Mouse (Mus musculus) testis, adult 2 months (tissue): Measurements from ENCODE around the gene Shcbp1l. TPM values are rescaled to one million over a fixed set of nuclear protein-coding genes. Genes with fewer than 3 reads are reported as not detected.

Experiments used
- H3K27ac ChIP-seq: fragments of 200-500 bp; 2 replicates; pipeline ENCODE4 v1.5.1; 2012; ENCODE audit warnings: low read depth, low read length; ENCODE audit not compliant: control insufficient read depth, insufficient read depth
- H3K27me3 ChIP-seq: fragments of 200-500 bp; 2 replicates; pipeline ENCODE4 v1.6.1; 2012; ENCODE audit warnings: mild to moderate bottlenecking, low read length, moderate library complexity; ENCODE audit not compliant: control insufficient read depth, insufficient read depth
- H3K36me3 ChIP-seq: fragments of 200-500 bp; 2 replicates; pipeline ENCODE4 v1.6.1; 2012; ENCODE audit warnings: mild to moderate bottlenecking, low read length; ENCODE audit not compliant: control insufficient read depth, insufficient read depth
- H3K4me1 ChIP-seq: fragments of 200-500 bp; 2 replicates; pipeline ENCODE4 v1.6.1; 2012; ENCODE audit warnings: low read length; ENCODE audit not compliant: control insufficient read depth, insufficient read depth
- H3K4me3 ChIP-seq: fragments of 200-500 bp; 2 replicates; pipeline ENCODE4 v1.5.1; 2012; ENCODE audit warnings: low read depth, mild to moderate bottlenecking, low read length, moderate library complexity, mixed read lengths; ENCODE audit not compliant: control insufficient read depth
- CTCF ChIP-seq: fragments of 200-500 bp; IDR thresholded peaks from 2 replicates; pipeline ENCODE4 v1.5.1; 2012; ENCODE audit warnings: low read depth, mild to moderate bottlenecking, inconsistent platforms, low read length, moderate library complexity; ENCODE audit not compliant: control insufficient read depth, insufficient read depth, insufficient replicate concordance
- POLR2A ChIP-seq: fragments of 200-500 bp; IDR thresholded peaks from 2 replicates; pipeline ENCODE4 v1.6.1; 2012; ENCODE audit warnings: low read depth, mild to moderate bottlenecking, inconsistent platforms, low read length, moderate library complexity; ENCODE audit not compliant: control insufficient read depth
- polyA plus RNA-seq: library from polyadenylated mRNA; depleted of rRNA; stranded (reverse); fragments of >200 nt; gene quantifications from 2 replicates; pipeline ENCODE4 v1.2.3, GENCODE M21; 2012

The Shcbp1l gene
- polyA plus RNA-seq, 1 experiment: 111 TPM

DNA sequence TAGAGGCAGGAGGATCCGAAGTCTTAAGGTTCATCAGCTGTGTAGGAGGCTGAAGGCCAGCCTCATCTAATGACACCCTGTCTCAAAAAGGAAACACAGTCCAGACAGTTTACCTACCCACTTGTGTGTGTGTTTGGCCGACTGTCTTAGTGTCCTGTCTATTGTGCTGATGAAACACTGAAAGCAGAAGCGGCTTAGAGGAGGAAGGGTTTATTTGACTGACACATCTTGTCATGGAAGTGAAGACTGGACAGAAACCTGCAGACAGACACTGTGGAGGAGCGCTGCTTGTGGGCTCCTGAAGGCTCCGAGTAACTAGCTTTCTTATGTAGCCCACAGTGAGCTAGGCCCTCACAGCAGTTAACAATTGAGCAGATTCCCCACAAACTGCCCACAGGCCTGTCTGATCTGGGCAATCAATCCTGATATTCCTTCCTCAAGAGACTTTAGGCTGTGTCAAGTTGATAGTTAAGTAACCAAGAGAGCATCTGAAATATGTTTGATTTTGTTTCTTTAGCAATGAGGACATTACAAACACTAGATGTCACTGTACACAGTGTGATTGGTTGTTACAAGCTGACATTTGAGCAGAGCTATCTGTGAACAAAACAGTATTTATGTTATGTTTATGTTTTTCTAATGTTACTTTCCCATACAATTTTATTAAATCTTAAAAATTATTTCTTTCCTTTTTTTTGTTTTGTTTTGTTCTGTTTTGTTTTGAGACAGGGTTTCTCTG, 9.1 kb downstream of the Shcbp1l start:
- Histone ChIP-seq H3K36me3 (peaks cover 6% of the 10 kb centered on the region), H3K4me1 (no peaks in the 10 kb centered on the region), H3K4me3 (no peak overlapping the region), H3K27me3 (no peaks in the 10 kb centered on the region), H3K27ac (no peak overlapping the region)
- no peak for TF ChIP-seq POLR2A

DNA sequence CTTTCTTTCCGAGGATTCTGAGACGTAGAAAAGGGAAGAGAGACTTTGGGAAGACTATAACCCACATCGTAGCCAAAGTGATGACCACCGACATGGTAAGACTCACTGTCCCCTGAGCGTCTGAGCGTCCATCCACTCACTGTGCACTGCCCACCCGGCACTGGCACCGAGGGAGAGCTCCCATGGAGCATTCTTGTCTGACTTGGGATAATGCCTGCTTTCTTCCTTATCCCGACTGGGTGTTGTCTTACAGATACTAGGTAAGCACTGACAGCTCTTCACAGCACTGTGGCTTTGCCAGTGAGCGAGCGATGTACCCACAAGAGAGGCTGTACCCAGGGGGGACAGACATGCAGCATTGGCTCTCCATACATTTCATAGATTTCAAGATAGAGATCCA, 12.6 kb downstream of the Shcbp1l start:
- H3K27me3 ChIP-seq: no peaks in the 10 kb centered on the region
- H3K4me3 ChIP-seq: no peak overlapping the region
- H3K27ac ChIP-seq: no peak overlapping the region
- H3K36me3 ChIP-seq: peaks cover 7% of the 10 kb centered on the region
- no peaks in the 10 kb centered on the region for H3K4me1 ChIP-seq
- TF ChIP-seq POLR2A: no peak
- TF ChIP-seq CTCF: no peak

DNA sequence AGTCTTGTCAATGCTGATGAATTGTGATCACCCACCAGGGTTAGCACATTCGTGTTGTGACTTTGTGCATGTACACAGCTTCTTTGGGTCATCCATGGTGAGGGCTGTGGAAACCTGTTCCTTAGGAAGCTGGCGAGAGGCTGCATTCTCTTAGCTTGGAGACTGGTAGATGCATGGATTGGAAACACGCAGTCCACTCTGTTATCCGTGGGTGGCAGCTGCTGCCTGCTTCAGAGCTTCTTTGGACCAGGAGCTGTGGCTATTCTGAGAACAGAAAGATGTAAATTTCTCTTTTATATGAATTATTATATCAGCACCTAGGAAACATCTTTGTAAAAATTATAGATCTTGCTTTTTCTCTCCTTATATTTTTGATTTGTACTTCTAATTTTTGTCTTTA, 15.8 kb downstream of the Shcbp1l start:
- no peak overlapping the region for H3K4me3 ChIP-seq
- no peak for TF ChIP-seq POLR2A
- no peak for TF ChIP-seq CTCF
- H3K27ac ChIP-seq: no peak overlapping the region
- no peaks in the 10 kb centered on the region for H3K4me1 ChIP-seq
- H3K36me3 ChIP-seq: peaks cover 5% of the 10 kb centered on the region
- no peaks in the 10 kb centered on the region for H3K27me3 ChIP-seq

DNA sequence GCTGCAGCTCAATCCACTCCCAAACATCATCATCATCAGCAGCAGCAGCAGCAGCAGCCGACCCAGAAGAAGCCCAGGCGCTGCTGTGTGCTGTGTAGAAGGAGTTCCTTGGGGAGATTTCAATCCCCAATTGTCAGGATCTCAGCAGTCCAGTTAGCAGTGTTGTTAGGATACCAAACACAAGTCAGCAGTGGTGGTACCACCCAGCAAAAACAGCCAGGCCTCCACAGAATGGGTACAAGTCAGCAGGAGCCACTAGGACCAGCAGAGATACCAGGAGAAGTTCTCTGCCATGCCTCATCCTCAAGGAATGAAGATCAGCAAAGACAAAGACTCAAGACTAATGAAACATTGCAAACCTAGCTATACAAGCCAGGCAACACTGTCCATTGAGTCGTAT, 16.7 kb downstream of the Shcbp1l start:
- H3K4me3 ChIP-seq: no peak overlapping the region
- H3K36me3 ChIP-seq: peaks cover 5% of the 10 kb centered on the region; the same call in 1 of the 2 replicates
- H3K27me3 ChIP-seq: no peaks in the 10 kb centered on the region
- TF ChIP-seq CTCF (no peak), POLR2A (no peak)
- no peaks in the 10 kb centered on the region for H3K4me1 ChIP-seq
- H3K27ac ChIP-seq: no peak overlapping the region

DNA sequence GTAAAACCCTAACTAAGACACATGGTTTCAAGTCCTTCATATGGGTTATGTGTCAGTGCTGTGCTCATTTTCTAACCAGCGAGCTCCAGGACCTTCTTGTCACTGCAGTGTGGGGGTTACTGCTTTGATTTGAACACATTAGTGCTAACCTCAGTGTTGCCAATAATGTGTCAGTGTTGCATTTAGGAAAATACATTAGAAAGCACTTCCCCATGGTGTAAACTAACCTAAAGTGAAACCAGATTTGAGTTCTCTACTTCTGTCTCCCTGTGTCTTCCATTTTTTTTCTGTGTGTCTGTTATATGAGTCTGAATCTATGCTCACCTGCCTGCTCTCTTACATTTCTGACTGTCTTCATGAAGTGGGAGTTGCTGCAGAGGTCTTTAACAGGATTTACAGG, 18.1 kb downstream of the Shcbp1l start:
- TF ChIP-seq POLR2A: no peak
- no peak for TF ChIP-seq CTCF
- Histone ChIP-seq H3K4me1 (no peaks in the 10 kb centered on the region), H3K27me3 (no peaks in the 10 kb centered on the region)

DNA sequence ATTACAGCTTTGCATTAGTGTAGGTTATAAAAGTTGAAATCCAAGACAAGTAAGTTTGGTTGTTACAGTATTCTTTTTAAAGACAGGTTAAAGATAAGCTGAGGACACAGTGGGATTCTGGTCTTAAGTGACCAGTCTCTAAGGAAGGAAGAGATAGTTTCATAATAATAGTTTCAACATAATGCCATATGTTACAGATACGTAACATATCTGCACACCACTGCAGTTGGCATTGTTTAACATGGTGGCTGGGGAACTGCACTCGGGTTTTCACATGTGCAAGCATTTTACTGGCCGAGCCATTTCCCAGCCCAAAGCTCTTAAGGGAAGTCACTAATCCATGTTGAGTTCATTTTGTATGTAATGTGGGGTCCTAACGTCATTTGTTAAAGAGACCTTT, 18.7 kb downstream of the Shcbp1l start:
- peaks cover 3% of the 10 kb centered on the region; the same call in 1 of the 2 replicates for H3K36me3 ChIP-seq
- H3K27ac ChIP-seq: no peak overlapping the region
- TF ChIP-seq POLR2A (no peak), CTCF (no peak)
- no peak overlapping the region for H3K4me3 ChIP-seq
- H3K27me3 ChIP-seq: no peaks in the 10 kb centered on the region
- no peaks in the 10 kb centered on the region for H3K4me1 ChIP-seq

More for the DNA sequence above, 18.1 kb downstream of the Shcbp1l start:
- Histone ChIP-seq H3K4me3 (no peak overlapping the region), H3K36me3 (peaks cover 3% of the 10 kb centered on the region; the same call in 1 of the 2 replicates), H3K27ac (no peak overlapping the region)

DNA sequence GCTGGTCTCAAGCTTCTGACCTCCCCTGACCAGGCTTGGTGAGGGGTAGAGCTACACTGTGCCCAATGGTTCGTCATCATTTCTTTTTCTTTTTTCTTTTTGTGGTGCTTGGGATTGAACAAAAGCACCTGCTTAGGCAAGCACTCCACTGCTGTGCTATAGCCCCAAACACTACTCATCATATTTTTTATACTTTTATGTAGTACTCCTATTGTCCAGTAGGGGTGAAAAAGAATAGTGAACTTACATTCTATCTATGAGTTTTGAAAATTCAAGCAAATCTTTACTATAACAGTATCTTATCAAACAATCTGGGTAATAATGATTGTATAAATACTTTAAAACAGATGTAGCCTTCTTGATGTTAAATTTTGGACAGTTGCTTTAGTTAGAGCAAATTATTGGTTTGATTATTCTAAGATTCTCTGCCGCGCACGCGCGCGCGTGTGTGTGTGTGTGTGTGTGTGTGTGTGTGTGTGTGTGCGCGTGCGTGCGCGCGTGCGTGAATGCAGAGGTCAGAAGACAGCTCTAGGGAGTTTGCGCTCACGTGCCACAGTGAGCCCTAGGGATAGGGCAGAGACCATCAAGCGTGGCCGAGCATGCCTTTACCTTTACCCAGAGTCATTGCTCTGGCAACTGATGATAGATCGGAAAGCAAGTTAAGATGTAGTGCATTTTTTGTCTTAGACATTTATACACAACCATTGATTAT, 21.3 kb downstream of the Shcbp1l start:
- no peak overlapping the region for H3K27ac ChIP-seq
- no peak overlapping the region for H3K4me3 ChIP-seq
- no peaks in the 10 kb centered on the region for H3K27me3 ChIP-seq
- H3K36me3 ChIP-seq: no peaks in the 10 kb centered on the region; the same call in 1 of the 2 replicates
- no peak for TF ChIP-seq CTCF
- no peak for TF ChIP-seq POLR2A
- H3K4me1 ChIP-seq: no peaks in the 10 kb centered on the region
